Mouse (Mus musculus): ENCODE results near the gene Rps15. TPM values are rescaled to one million over a fixed set of nuclear protein-coding genes. Genes with fewer than 3 reads are reported as not detected.
A peak's percentile ranks its signal among the peaks of the same experiment; 100 is the strongest.

Gene Rps15
- polyA plus RNA-seq, 1 experiment from 2014 or later, result 601 TPM

GRCm38 (mm10) chr10:80262776-80263365 lies 29.4 kb upstream of the Rps15 start:
- peaks cover 68% of the 10 kb centered on the region for H3K4me1 ChIP-seq (replicated peaks)
- no peak overlapping the region for H3K4me2 ChIP-seq
- peaks cover 22% of the 10 kb centered on the region for H3K36me3 ChIP-seq
- H3K27ac ChIP-seq (replicated peaks), result no peak overlapping the region
- H3K9ac ChIP-seq, result no peak overlapping the region
- H3K9me3 ChIP-seq, result no peaks in the 10 kb centered on the region
- no peaks in the 10 kb centered on the region for H3K27me3 ChIP-seq
- no peak for ATAC-seq (ENCODE audit: low read depth)
- 91% methylated on average over 10 of the region's 10 CpGs for WGBS
- no peak overlapping the region for H3K4me3 ChIP-seq

- 2% methylated on average over 80 of the region's 81 CpGs for WGBS
- Histone ChIP-seq H3K36me3 (peaks cover 19% of the 10 kb centered on the region; the same call in 1 of the 2 replicates), H3K27ac (replicated peaks) (peak overlapping the region; percentile 84), H3K27me3 (no peaks in the 10 kb centered on the region), H3K9ac (peak overlapping the region; percentile 98), H3K4me3 (peak overlapping the region; percentile 90), H3K4me2 (peak overlapping the region; percentile 88), H3K4me1 (replicated peaks) (peaks cover 73% of the 10 kb centered on the region), H3K9me3 (no peaks in the 10 kb centered on the region)
- ATAC-seq (ENCODE audit: low read depth), result peak; percentile 68
Measured at GRCm38 (mm10) chr10:80264341-80265148, 27.7 kb upstream of the Rps15 start.

GRCm38 (mm10) chr10:80265149-80265486 lies 27.1 kb upstream of the Rps15 start:
- H3K4me1 ChIP-seq (replicated peaks), result peaks cover 73% of the 10 kb centered on the region
- WGBS, result under 1% methylated on average over 18 of the region's 18 CpGs
- H3K27me3 ChIP-seq, result no peaks in the 10 kb centered on the region
- no peaks in the 10 kb centered on the region for H3K9me3 ChIP-seq
- H3K27ac ChIP-seq (replicated peaks), result peak overlapping the region; percentile 84
- peak overlapping the region; percentile 88 for H3K4me2 ChIP-seq
- H3K36me3 ChIP-seq, result peaks cover 19% of the 10 kb centered on the region; the same call in 1 of the 2 replicates
- ATAC-seq (ENCODE audit: low read depth), result no peak
- H3K9ac ChIP-seq, result peak overlapping the region; percentile 98
- H3K4me3 ChIP-seq, result peak overlapping the region; percentile 90

- H3K27me3 ChIP-seq, result no peaks in the 10 kb centered on the region
- H3K4me2 ChIP-seq, result no peak overlapping the region
- no peak overlapping the region for H3K4me3 ChIP-seq
- H3K27ac ChIP-seq (replicated peaks), result no peak overlapping the region
- no peak for ATAC-seq (ENCODE audit: low read depth)
- peak overlapping the region; percentile 57; the same call in 1 of the 2 replicates for H3K9ac ChIP-seq
- H3K36me3 ChIP-seq, result peaks cover 35% of the 10 kb centered on the region
- no peaks in the 10 kb centered on the region for H3K9me3 ChIP-seq
- peaks cover 71% of the 10 kb centered on the region for H3K4me1 ChIP-seq (replicated peaks)
- WGBS, result 94% methylated on average over 2 of the region's 2 CpGs
Measured at GRCm38 (mm10) chr10:80270099-80270498, 22.2 kb upstream of the Rps15 start.

- Histone ChIP-seq H3K36me3 (peaks cover 41% of the 10 kb centered on the region), H3K9me3 (no peaks in the 10 kb centered on the region), H3K27me3 (no peaks in the 10 kb centered on the region), H3K4me3 (no peak overlapping the region), H3K9ac (peak overlapping the region; percentile 57), H3K27ac (replicated peaks) (0 out of 2 replicates have a peak overlapping the region, but pooled peaks have one; percentile 11), H3K4me2 (no peak overlapping the region), H3K4me1 (replicated peaks) (peaks cover 67% of the 10 kb centered on the region)
- 81% methylated on average over 6 of the region's 6 CpGs for WGBS
- ATAC-seq (ENCODE audit: low read depth), result no peak
Measured at GRCm38 (mm10) chr10:80270734-80271181, 21.5 kb upstream of the Rps15 start.

- no peak overlapping the region for H3K4me3 ChIP-seq
- 90% methylated on average over 5 of the region's 5 CpGs for WGBS
- no peak overlapping the region for H3K4me2 ChIP-seq
- no peaks in the 10 kb centered on the region for H3K9me3 ChIP-seq
- H3K36me3 ChIP-seq, result peaks cover 47% of the 10 kb centered on the region
- ATAC-seq (ENCODE audit: low read depth), result no peak
- no peaks in the 10 kb centered on the region for H3K27me3 ChIP-seq
- H3K27ac ChIP-seq (replicated peaks), result no peak overlapping the region
- peaks cover 62% of the 10 kb centered on the region for H3K4me1 ChIP-seq (replicated peaks)
- no peak overlapping the region for H3K9ac ChIP-seq
Measured at GRCm38 (mm10) chr10:80271186-80271843, 20.9 kb upstream of the Rps15 start.

- Histone ChIP-seq H3K36me3 (peaks cover 53% of the 10 kb centered on the region), H3K27ac (replicated peaks) (no peak overlapping the region), H3K9ac (no peak overlapping the region), H3K4me3 (no peak overlapping the region), H3K4me2 (no peak overlapping the region), H3K9me3 (no peaks in the 10 kb centered on the region), H3K4me1 (replicated peaks) (peaks cover 55% of the 10 kb centered on the region), H3K27me3 (no peaks in the 10 kb centered on the region)
- no peak for ATAC-seq (ENCODE audit: low read depth)
- WGBS, result 92% methylated on average over 8 of the region's 8 CpGs
Measured at GRCm38 (mm10) chr10:80271870-80272585, 20.2 kb upstream of the Rps15 start.

- no peak for ATAC-seq (ENCODE audit: low read depth)
- H3K36me3 ChIP-seq, result peaks cover 58% of the 10 kb centered on the region
- H3K9ac ChIP-seq, result no peak overlapping the region
Measured at GRCm38 (mm10) chr10:80273847-80274246, 18.4 kb upstream of the Rps15 start.

GRCm38 (mm10) chr10:80276238-80276637 lies 16.0 kb upstream of the Rps15 start:
- no peak overlapping the region for H3K27ac ChIP-seq (replicated peaks)
- H3K27me3 ChIP-seq, result no peaks in the 10 kb centered on the region
- H3K4me3 ChIP-seq, result no peak overlapping the region
- H3K4me2 ChIP-seq, result no peak overlapping the region
- no peak for ATAC-seq (ENCODE audit: low read depth)
- peaks cover 75% of the 10 kb centered on the region for H3K36me3 ChIP-seq
- H3K9ac ChIP-seq, result no peak overlapping the region
- no peaks in the 10 kb centered on the region for H3K9me3 ChIP-seq
- H3K4me1 ChIP-seq (replicated peaks), result peaks cover 13% of the 10 kb centered on the region
- WGBS, result 94% methylated on average over 5 of the region's 5 CpGs

More at GRCm38 (mm10) chr10:80273847-80274246, 18.4 kb upstream of the Rps15 start:
- Histone ChIP-seq H3K27ac (replicated peaks) (no peak overlapping the region), H3K27me3 (no peaks in the 10 kb centered on the region), H3K4me2 (no peak overlapping the region), H3K4me1 (replicated peaks) (peaks cover 36% of the 10 kb centered on the region), H3K9me3 (no peaks in the 10 kb centered on the region), H3K4me3 (no peak overlapping the region)
- 89% methylated on average over 3 of the region's 3 CpGs for WGBS

GRCm38 (mm10) chr10:80278390-80278789 lies 13.9 kb upstream of the Rps15 start:
- Histone ChIP-seq H3K27me3 (no peaks in the 10 kb centered on the region), H3K9me3 (no peaks in the 10 kb centered on the region), H3K4me3 (no peak overlapping the region), H3K9ac (no peak overlapping the region), H3K4me2 (no peak overlapping the region), H3K4me1 (replicated peaks) (peaks cover 10% of the 10 kb centered on the region), H3K36me3 (peaks cover 95% of the 10 kb centered on the region), H3K27ac (replicated peaks) (no peak overlapping the region)
- no peak for ATAC-seq (ENCODE audit: low read depth)
- WGBS, result 95% methylated on average over 9 of the region's 9 CpGs

GRCm38 (mm10) chr10:80279273-80279672 lies 13.0 kb upstream of the Rps15 start:
- H3K27ac ChIP-seq (replicated peaks), result no peak overlapping the region
- no peak for ATAC-seq (ENCODE audit: low read depth)
- peaks cover 10% of the 10 kb centered on the region for H3K4me1 ChIP-seq (replicated peaks)
- H3K36me3 ChIP-seq, result peaks cover 96% of the 10 kb centered on the region
- H3K27me3 ChIP-seq, result no peaks in the 10 kb centered on the region
- no peak overlapping the region for H3K4me3 ChIP-seq
- H3K9me3 ChIP-seq, result no peaks in the 10 kb centered on the region
- H3K4me2 ChIP-seq, result no peak overlapping the region
- H3K9ac ChIP-seq, result 0 out of 2 replicates have a peak overlapping the region, but pooled peaks have one; percentile 26
- WGBS, result 93% methylated on average over 12 of the region's 12 CpGs
